Mouse (Mus musculus): Measurements from ENCODE around the gene Unc5a. TPM values are rescaled to one million over a fixed set of nuclear protein-coding genes. Genes with fewer than 3 reads are reported as not detected.

Unc5a gene
- polyA plus RNA-seq, 1 experiment: 0.05 TPM

DNA sequence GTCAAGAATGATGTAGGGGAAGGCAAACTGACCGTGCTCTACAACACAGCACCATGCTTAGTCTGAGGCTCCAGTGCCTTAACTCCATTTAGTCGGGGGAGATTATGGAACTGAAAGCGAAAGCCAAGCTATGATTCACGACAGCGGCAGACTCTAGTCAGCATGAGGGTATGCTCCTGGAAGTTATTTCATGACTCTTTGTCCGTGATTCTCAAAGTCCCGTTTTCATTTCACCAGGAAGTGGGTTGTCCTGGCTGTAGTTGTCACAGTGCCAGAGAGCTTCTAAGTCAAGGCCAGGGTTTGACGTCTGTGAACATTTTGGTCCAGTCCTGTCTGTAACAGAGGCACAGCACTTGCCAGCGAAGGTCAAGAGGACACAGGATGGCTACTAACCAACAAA lies 73.5 kb downstream of the Unc5a start:
- Histone ChIP-seq H3ac (ENCODE audit: control insufficient read depth, insufficient read length) (no peak overlapping the region), H3K79me2 (ENCODE audit: control insufficient read depth, insufficient read depth) (no peaks in the 10 kb centered on the region), H3K27me3 (ENCODE audit: control insufficient read depth, insufficient read depth, insufficient read length) (no peaks in the 10 kb centered on the region), H3K4me2 (ENCODE audit: low read depth) (peak overlapping the region; percentile 53), H3K36me3 (ENCODE audit: control insufficient read depth, insufficient read depth) (no peaks in the 10 kb centered on the region), H3K4me3 (no peak overlapping the region)
- TF ChIP-seq REST (IDR thresholded peaks at IDR 0.05; ENCODE audit: insufficient read depth, insufficient read length): no peak
- no peak for TF ChIP-seq MYOG (IDR thresholded peaks at IDR 0.05; ENCODE audit: control insufficient read depth in 1 of 3, insufficient read depth in 1 of 3, insufficient read length in 2 of 3, low read depth in 2 of 3)
- no peak for TF ChIP-seq USF1 (IDR thresholded peaks at IDR 0.05; ENCODE audit: low read depth)

DNA sequence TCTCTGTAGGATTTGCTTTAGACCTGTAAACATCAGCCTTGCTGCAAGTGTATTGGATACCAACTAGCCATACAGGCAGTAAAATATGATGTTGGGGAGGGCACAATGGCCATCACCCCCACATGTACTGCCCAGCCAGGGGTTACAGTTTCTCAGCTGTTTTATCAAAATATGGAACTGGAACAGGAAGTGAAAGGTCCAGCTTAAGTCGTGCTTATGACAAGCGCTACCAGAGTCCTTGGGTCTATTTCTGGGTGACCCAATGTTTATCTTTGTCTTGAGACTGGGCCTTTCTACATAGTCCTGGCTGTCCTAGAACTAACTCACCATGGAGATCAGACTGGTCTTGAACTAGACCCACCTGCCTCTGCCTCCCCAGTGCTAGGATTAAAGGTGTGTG lies 75.0 kb downstream of the Unc5a start:
- H3K36me3 ChIP-seq (ENCODE audit: control insufficient read depth, insufficient read depth): peaks cover 5% of the 10 kb centered on the region
- H3K27me3 ChIP-seq (ENCODE audit: control insufficient read depth, insufficient read depth, insufficient read length): no peaks in the 10 kb centered on the region
- no peaks in the 10 kb centered on the region for H3K79me2 ChIP-seq (ENCODE audit: control insufficient read depth, insufficient read depth)
- TF ChIP-seq REST (IDR thresholded peaks at IDR 0.05; ENCODE audit: insufficient read depth, insufficient read length): no peak
- TF ChIP-seq USF1 (IDR thresholded peaks at IDR 0.05; ENCODE audit: low read depth): no peak
- TF ChIP-seq MYOG (IDR thresholded peaks at IDR 0.05; ENCODE audit: control insufficient read depth in 1 of 3, insufficient read depth in 1 of 3, insufficient read length in 2 of 3, low read depth in 2 of 3): no peak
- TF ChIP-seq POLR2A (IDR thresholded peaks at IDR 0.05; ENCODE audit: insufficient read length, low read depth): no peak
- no peak for TF ChIP-seq TCF12 (IDR thresholded peaks at IDR 0.05; ENCODE audit: insufficient read depth, poor library complexity, severe bottlenecking)
- no peak for TF ChIP-seq POLR2AphosphoS2 (IDR thresholded peaks at IDR 0.05; ENCODE audit: insufficient read length, low read depth)
- no peak for TF ChIP-seq MAX (IDR thresholded peaks at IDR 0.05; ENCODE audit: low read depth)
- TF ChIP-seq MYOD1 (IDR thresholded peaks at IDR 0.05; ENCODE audit: control insufficient read depth in 1 of 3, insufficient read length in 2 of 3, low read depth in 2 of 3): no peak
- no peak for TF ChIP-seq E2F4 (IDR thresholded peaks at IDR 0.05; ENCODE audit: insufficient read depth)
- TF ChIP-seq SRF (IDR thresholded peaks at IDR 0.05; ENCODE audit: control insufficient read depth, insufficient read length, low read depth): no peak
- no peak for TF ChIP-seq TCF3 (IDR thresholded peaks at IDR 0.05; ENCODE audit: insufficient read length, low read depth)
- TF ChIP-seq CEBPB (IDR thresholded peaks at IDR 0.05; ENCODE audit: insufficient read depth, poor library complexity, severe bottlenecking): no peak
- no peak overlapping the region for H3K4me3 ChIP-seq
- no peak overlapping the region for H3K4me2 ChIP-seq (ENCODE audit: low read depth)
- H3ac ChIP-seq (ENCODE audit: control insufficient read depth, insufficient read length): no peak overlapping the region

GRCm38 (mm10) chr13:55040016-55040415 lies 90.8 kb downstream of the Unc5a start:
- H3K4me3 ChIP-seq: no peak overlapping the region
- TF ChIP-seq REST (IDR thresholded peaks at IDR 0.05; ENCODE audit: insufficient read depth, insufficient read length): no peak
- TF ChIP-seq TCF3 (IDR thresholded peaks at IDR 0.05; ENCODE audit: insufficient read length, low read depth): no peak
- no peak for TF ChIP-seq POLR2AphosphoS2 (IDR thresholded peaks at IDR 0.05; ENCODE audit: insufficient read length, low read depth)
- TF ChIP-seq USF1 (IDR thresholded peaks at IDR 0.05; ENCODE audit: low read depth): no peak
- no peak for TF ChIP-seq E2F4 (IDR thresholded peaks at IDR 0.05; ENCODE audit: insufficient read depth)
- H3K36me3 ChIP-seq (ENCODE audit: control insufficient read depth, insufficient read depth): peaks cover 8% of the 10 kb centered on the region
- H3ac ChIP-seq (ENCODE audit: control insufficient read depth, insufficient read length): no peak overlapping the region
- no peaks in the 10 kb centered on the region for H3K27me3 ChIP-seq (ENCODE audit: control insufficient read depth, insufficient read depth, insufficient read length)
- no peaks in the 10 kb centered on the region for H3K79me2 ChIP-seq (ENCODE audit: control insufficient read depth, insufficient read depth)
- H3K4me2 ChIP-seq (ENCODE audit: low read depth): no peak overlapping the region

- no peaks in the 10 kb centered on the region for H3K79me2 ChIP-seq (ENCODE audit: control insufficient read depth, insufficient read depth)
- no peaks in the 10 kb centered on the region for H3K27me3 ChIP-seq (ENCODE audit: control insufficient read depth, insufficient read depth, insufficient read length)
- no peak overlapping the region for H3K4me2 ChIP-seq (ENCODE audit: low read depth)
- H3ac ChIP-seq (ENCODE audit: control insufficient read depth, insufficient read length): no peak overlapping the region
- H3K4me3 ChIP-seq: no peak overlapping the region
- TF ChIP-seq TCF12 (IDR thresholded peaks at IDR 0.05; ENCODE audit: insufficient read depth, poor library complexity, severe bottlenecking) (no peak), REST (IDR thresholded peaks at IDR 0.05; ENCODE audit: insufficient read depth, insufficient read length) (no peak), SRF (IDR thresholded peaks at IDR 0.05; ENCODE audit: control insufficient read depth, insufficient read length, low read depth) (no peak), MYOD1 (IDR thresholded peaks at IDR 0.05; ENCODE audit: control insufficient read depth in 1 of 3, insufficient read length in 2 of 3, low read depth in 2 of 3) (no peak), TCF3 (IDR thresholded peaks at IDR 0.05; ENCODE audit: insufficient read length, low read depth) (no peak), POLR2AphosphoS2 (IDR thresholded peaks at IDR 0.05; ENCODE audit: insufficient read length, low read depth) (no peak), MAX (IDR thresholded peaks at IDR 0.05; ENCODE audit: low read depth) (no peak), POLR2A (IDR thresholded peaks at IDR 0.05; ENCODE audit: insufficient read length, low read depth) (no peak), E2F4 (IDR thresholded peaks at IDR 0.05; ENCODE audit: insufficient read depth) (no peak), CEBPB (IDR thresholded peaks at IDR 0.05; ENCODE audit: insufficient read depth, poor library complexity, severe bottlenecking) (no peak)
- peaks cover 6% of the 10 kb centered on the region for H3K36me3 ChIP-seq (ENCODE audit: control insufficient read depth, insufficient read depth)
These were observed 98.5 kb downstream of the Unc5a start for GRCm38 (mm10) chr13:55047706-55048105.

Other genes with a start within 250 kb of the Unc5a start
- gene Cdhr2, start 247.9 kb upstream of the Unc5a start, polyA plus RNA-seq (2012; fragmentation: generic; extraction: Trizol): not detected
- 0.11 TPM for gene Gprin1, start 199.5 kb upstream of the Unc5a start, polyA plus RNA-seq (2012; fragmentation: generic; extraction: Trizol)
- not detected for gene Sncb, start 182.8 kb upstream of the Unc5a start, polyA plus RNA-seq (2012; fragmentation: generic; extraction: Trizol)
- gene Eif4e1b, start 165.4 kb upstream of the Unc5a start, polyA plus RNA-seq (2012; fragmentation: generic; extraction: Trizol): not detected
- 65.3 TPM for gene Tspan17, start 160.0 kb upstream of the Unc5a start, polyA plus RNA-seq (2012; fragmentation: generic; extraction: Trizol)
- not detected for gene Hk3, start 72.0 kb downstream of the Unc5a start, polyA plus RNA-seq (2012; fragmentation: generic; extraction: Trizol)
- gene Uimc1, start 150.9 kb downstream of the Unc5a start, polyA plus RNA-seq (2012; fragmentation: generic; extraction: Trizol): 12.3 TPM
- gene Zfp346, start 155.9 kb downstream of the Unc5a start, polyA plus RNA-seq (2012; fragmentation: generic; extraction: Trizol): 64.0 TPM
- gene Gm17617, start 184.1 kb downstream of the Unc5a start, polyA plus RNA-seq (2012; fragmentation: generic; extraction: Trizol): not detected
- 6.6 TPM for gene Fgfr4, start 203.2 kb downstream of the Unc5a start, polyA plus RNA-seq (2012; fragmentation: generic; extraction: Trizol)

Data from myocyte (in vitro differentiated cells).